Mouse (Mus musculus): ENCODE measurements around the gene Smim13.
"Not testable (repeated sequence)": the region's sequence is repeated elsewhere in the genome, so short reads cannot be mapped to it uniquely, and the experiment has no call there.

The Smim13 gene

GRCm38 (mm10) chr13:41238035-41238804 is 11.4 kb upstream of the Smim13 start:
- no peak for DNase-seq (ENCODE audit: low spot score)

GRCm38 (mm10) chr13:41238805-41239130 is 10.9 kb upstream of the Smim13 start:
- peak; percentile 57 for DNase-seq (ENCODE audit: low spot score)

- DNase-seq (ENCODE audit: low spot score) = no peak
Measured at GRCm38 (mm10) chr13:41241557-41241956, 8.1 kb upstream of the Smim13 start.

- DNase-seq (ENCODE audit: low spot score) = no peak
Measured at GRCm38 (mm10) chr13:41244306-41244830, 5.3 kb upstream of the Smim13 start.

GRCm38 (mm10) chr13:41248751-41249520 is 708 bp upstream of the Smim13 start:
- DNase-seq (ENCODE audit: low spot score) = no peak

GRCm38 (mm10) chr13:41250318-41250981 is 806 bp downstream of the Smim13 start:
- DNase-seq (ENCODE audit: low spot score) = peak; percentile 44

GRCm38 (mm10) chr13:41251232-41251631 is 1.6 kb downstream of the Smim13 start:
- not testable (repeated sequence) for DNase-seq (ENCODE audit: low spot score)

- no peak for DNase-seq (ENCODE audit: low spot score)
Measured at GRCm38 (mm10) chr13:41251667-41252066, 2.0 kb downstream of the Smim13 start.

GRCm38 (mm10) chr13:41252141-41252540 is 2.5 kb downstream of the Smim13 start:
- no peak for DNase-seq (ENCODE audit: low spot score)

- DNase-seq (ENCODE audit: low spot score) = no peak
Measured at GRCm38 (mm10) chr13:41252736-41253135, 3.1 kb downstream of the Smim13 start.

- DNase-seq (ENCODE audit: low spot score) = no peak
Measured at GRCm38 (mm10) chr13:41256126-41256525, 6.5 kb downstream of the Smim13 start.

GRCm38 (mm10) chr13:41256962-41257361 is 7.3 kb downstream of the Smim13 start:
- DNase-seq (ENCODE audit: low spot score) = no peak

- no peak for DNase-seq (ENCODE audit: low spot score)
Measured at GRCm38 (mm10) chr13:41257851-41258250, 8.2 kb downstream of the Smim13 start.

- DNase-seq (ENCODE audit: low spot score) = not testable (repeated sequence)
Measured at GRCm38 (mm10) chr13:41261617-41262016, 12.0 kb downstream of the Smim13 start.

GRCm38 (mm10) chr13:41263304-41264006 is 13.8 kb downstream of the Smim13 start:
- no peak for DNase-seq (ENCODE audit: low spot score)

- peak; percentile 35 for DNase-seq (ENCODE audit: low spot score)
Measured at GRCm38 (mm10) chr13:41267827-41268408, 18.3 kb downstream of the Smim13 start.

GRCm38 (mm10) chr13:41273927-41274650 is 24.4 kb downstream of the Smim13 start, which contains the start of gene Gm17364:
Gm17364 (minus strand) TSS chr13:41273977.
- DNase-seq (ENCODE audit: low spot score) = no peak

GRCm38 (mm10) chr13:41280696-41281095 is 31.1 kb downstream of the Smim13 start:
- DNase-seq (ENCODE audit: low spot score) = no peak

GRCm38 (mm10) chr13:41283256-41283655 is 33.6 kb downstream of the Smim13 start:
- peak; percentile 93 for DNase-seq (ENCODE audit: low spot score)

- DNase-seq (ENCODE audit: low spot score) = no peak
Measured at GRCm38 (mm10) chr13:41285448-41285847, 35.8 kb downstream of the Smim13 start.

- DNase-seq (ENCODE audit: low spot score) = no peak
Measured at GRCm38 (mm10) chr13:41286285-41286684, 36.6 kb downstream of the Smim13 start.

All from embryo, embryonic 10 days (tissue).